Mouse (Mus musculus): ENCODE results near the gene Ttc39a. TPM values are rescaled to one million over a fixed set of nuclear protein-coding genes. Genes with fewer than 3 reads are reported as not detected.

Gene Ttc39a
- polyA plus RNA-seq (2017; shearing (Covaris generic)): not detected

GRCm38 (mm10) chr4:109406486-109407175, at the start of gene Ttc39a:
TSS of gene Ttc39a (plus strand) at chr4:109406623.

GRCm38 (mm10) chr4:109484621-109485020, 78.2 kb downstream of the Ttc39a start, which contains the start of gene Rnf11:
TSS of gene Rnf11 (minus strand) at chr4:109484728.

Other genes with a start within 250 kb of the Ttc39a start
- 177 TPM for gene Osbpl9, start 204.4 kb upstream of the Ttc39a start, polyA plus RNA-seq (2017; shearing (Covaris generic))
- gene Calr4, start 172.1 kb upstream of the Ttc39a start, polyA plus RNA-seq (2017; shearing (Covaris generic)): not detected
- 151 TPM for gene Eps15, start 126.4 kb upstream of the Ttc39a start, polyA plus RNA-seq (2017; shearing (Covaris generic))
- 2.7 TPM for gene Rnf11, start 78.1 kb downstream of the Ttc39a start, polyA plus RNA-seq (2017; shearing (Covaris generic))
- gene 4930522H14Rik, start 124.7 kb downstream of the Ttc39a start, polyA plus RNA-seq (2017; shearing (Covaris generic)): not detected